Mouse (Mus musculus) hindbrain, embryonic 10.5 days (tissue): ENCODE data around the gene Fgfr4. TPM values are rescaled to one million over a fixed set of nuclear protein-coding genes. Genes with fewer than 3 reads are reported as not detected.

Experiments used
- DNase-seq: peaks from one replicate; pipeline ENCODE4 v3.0.0-alpha.2; 2017; ENCODE audit warnings: low spot score
- H3K27ac ChIP-seq: fragments of 300-500 bp; sonication (generic); 2 replicates; pipeline ENCODE4 v1.5.1; 2016; ENCODE audit warnings: mild to moderate bottlenecking, moderate library complexity
- H3K27me3 ChIP-seq: fragments of 300-500 bp; sonication (generic); 2 replicates; pipeline ENCODE4 v1.6.1; 2016; ENCODE audit warnings: mild to moderate bottlenecking; ENCODE audit not compliant: poor library complexity, insufficient read depth, severe bottlenecking
- H3K36me3 ChIP-seq: fragments of 300-500 bp; sonication (generic); 2 replicates; pipeline ENCODE4 v1.6.1; 2016; ENCODE audit warnings: mild to moderate bottlenecking, moderate library complexity
- H3K4me1 ChIP-seq: fragments of 300-500 bp; sonication (generic); replicated peaks from 2 replicates; pipeline ENCODE4 v1.6.1; 2016; ENCODE audit warnings: mild to moderate bottlenecking
- H3K4me3 ChIP-seq: fragments of 300-500 bp; sonication (generic); 2 replicates; pipeline ENCODE4 v1.5.1; 2016; ENCODE audit warnings: mild to moderate bottlenecking, moderate library complexity
- H3K9me3 ChIP-seq: fragments of 300-500 bp; sonication (generic); 2 replicates; pipeline ENCODE4 v1.6.1; 2016; ENCODE audit warnings: mild to moderate bottlenecking, moderate library complexity
- WGBS: fragments of 180-500 bp; shearing (Covaris S2); methylation state at CpG from one replicate; pipeline ENCODE4 v1.1.7; 2016; 5-methylcytosine and 5-hydroxymethylcytosine counted together
- polyA plus RNA-seq: library from polyadenylated mRNA; unstranded; fragments of >200 nt; fragmentation: Nextera tagmentation; extraction: Ambion mirVana; gene quantifications from 2 replicates; pipeline ENCODE4 v1.2.1, GENCODE M21; 2016

Gene Fgfr4
- polyA plus RNA-seq, 1 experiment from 2014 or later: 1.3 TPM

- Histone ChIP-seq H3K36me3 (no peaks in the 10 kb centered on the region), H3K4me3 (no peak overlapping the region), H3K9me3 (no peaks in the 10 kb centered on the region), H3K27ac (no peak overlapping the region), H3K27me3 (no peaks in the 10 kb centered on the region), H3K4me1 (peaks cover 16% of the 10 kb centered on the region)
- WGBS: 93% methylated on average over 6 of the region's 6 CpGs
- DNase-seq: no peak
Measured at GRCm38 (mm10) chr13:55205448-55206205, 53.2 kb downstream of the Fgfr4 start.

DNA sequence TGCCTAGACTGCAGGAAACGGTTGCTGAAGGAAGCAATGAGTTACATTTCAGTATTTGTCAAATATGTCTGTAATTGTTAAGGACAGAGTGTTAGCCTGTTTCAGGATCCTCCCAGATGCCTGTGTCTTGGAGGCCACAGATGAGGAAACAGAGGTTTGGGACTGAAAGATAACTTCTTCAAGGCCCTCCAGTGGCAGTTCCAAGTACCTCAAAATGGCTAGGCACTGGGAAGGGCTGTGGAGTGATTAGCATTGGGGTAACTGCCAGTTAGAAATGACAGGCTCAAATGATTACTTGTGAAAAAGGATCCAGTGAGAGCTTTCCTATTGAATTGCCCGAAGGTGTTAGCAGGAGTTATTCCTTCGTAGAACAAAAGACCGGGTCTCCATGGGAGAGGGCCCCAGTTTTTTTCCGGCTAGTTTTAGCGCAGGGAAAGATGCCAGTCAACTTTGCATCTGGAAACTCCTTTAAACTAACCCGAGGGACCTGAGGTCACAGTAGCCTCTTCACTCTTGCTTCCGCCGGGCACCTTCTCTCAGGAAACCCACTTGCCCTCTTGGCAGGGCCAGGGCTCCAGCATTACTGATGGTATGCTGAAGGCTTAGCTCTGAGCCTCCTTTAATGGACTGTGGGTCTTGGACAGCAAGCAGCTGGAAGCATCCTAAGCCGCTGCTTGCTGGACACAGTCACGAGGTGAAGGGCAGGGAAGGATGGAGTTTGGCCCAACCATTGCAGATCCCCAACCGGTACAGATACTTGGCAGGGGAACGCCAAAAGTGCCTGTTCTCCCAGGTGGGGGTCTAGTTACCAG is 56.6 kb downstream of the Fgfr4 start:
- Histone ChIP-seq H3K4me1 (peaks cover 37% of the 10 kb centered on the region), H3K27ac (peak overlapping the region; percentile 100), H3K36me3 (peaks cover 10% of the 10 kb centered on the region), H3K4me3 (peak overlapping the region; percentile 89; the same call in 1 of the 2 replicates), H3K27me3 (no peaks in the 10 kb centered on the region), H3K9me3 (no peaks in the 10 kb centered on the region)
- peak; percentile 12 for DNase-seq
- 63% methylated on average over 13 of the region's 13 CpGs for WGBS

- H3K9me3 ChIP-seq: no peaks in the 10 kb centered on the region
- H3K27me3 ChIP-seq: no peaks in the 10 kb centered on the region
- H3K27ac ChIP-seq: peak within 1 kb of the TSS; percentile 100
- WGBS: 15% methylated on average over 31 of the region's 31 CpGs
- DNase-seq: no peak
- H3K4me1 ChIP-seq: peaks cover 43% of the 10 kb centered on the region
- H3K4me3 ChIP-seq: peak within 1 kb of the TSS; percentile 89
- H3K36me3 ChIP-seq: peaks cover 17% of the 10 kb centered on the region
Measured at GRCm38 (mm10) chr13:55209649-55210192, 57.3 kb downstream of the Fgfr4 start, which contains the start of gene Nsd1. Nsd1 (plus strand) TSS chr13:55209782.

GRCm38 (mm10) chr13:55210193-55210970 is 57.9 kb downstream of the Fgfr4 start:
- under 1% methylated on average over 77 of the region's 77 CpGs for WGBS
- peaks cover 48% of the 10 kb centered on the region for H3K4me1 ChIP-seq
- no peaks in the 10 kb centered on the region for H3K27me3 ChIP-seq
- H3K4me3 ChIP-seq: peak overlapping the region; percentile 89
- peaks cover 23% of the 10 kb centered on the region for H3K36me3 ChIP-seq
- peak; percentile 84 for DNase-seq
- H3K9me3 ChIP-seq: no peaks in the 10 kb centered on the region
- peak overlapping the region; percentile 100 for H3K27ac ChIP-seq

GRCm38 (mm10) chr13:55210971-55211220 is 58.5 kb downstream of the Fgfr4 start:
- no peak for DNase-seq
- no peaks in the 10 kb centered on the region for H3K27me3 ChIP-seq
- under 1% methylated on average over 17 of the region's 17 CpGs for WGBS
- peaks cover 52% of the 10 kb centered on the region for H3K4me1 ChIP-seq
- H3K36me3 ChIP-seq: peaks cover 28% of the 10 kb centered on the region
- H3K4me3 ChIP-seq: peak overlapping the region; percentile 89
- H3K27ac ChIP-seq: peak overlapping the region; percentile 100
- no peaks in the 10 kb centered on the region for H3K9me3 ChIP-seq

- peaks cover 58% of the 10 kb centered on the region for H3K4me1 ChIP-seq
- H3K27ac ChIP-seq: peak overlapping the region; percentile 100
- WGBS: under 1% methylated on average over 75 of the region's 93 CpGs
- no peaks in the 10 kb centered on the region for H3K9me3 ChIP-seq
- no peaks in the 10 kb centered on the region for H3K27me3 ChIP-seq
- peaks cover 34% of the 10 kb centered on the region for H3K36me3 ChIP-seq
- peak overlapping the region; percentile 89 for H3K4me3 ChIP-seq
- peak; percentile 92 for DNase-seq
Measured at GRCm38 (mm10) chr13:55211221-55212010, 59.0 kb downstream of the Fgfr4 start.

GRCm38 (mm10) chr13:55212011-55212360 is 59.5 kb downstream of the Fgfr4 start:
- Histone ChIP-seq H3K4me1 (peaks cover 59% of the 10 kb centered on the region), H3K27ac (peak overlapping the region; percentile 100), H3K9me3 (no peaks in the 10 kb centered on the region), H3K36me3 (peaks cover 39% of the 10 kb centered on the region), H3K27me3 (no peaks in the 10 kb centered on the region), H3K4me3 (peak overlapping the region; percentile 89)
- under 1% methylated on average over 15 of the region's 32 CpGs for WGBS
- DNase-seq: no peak

DNA sequence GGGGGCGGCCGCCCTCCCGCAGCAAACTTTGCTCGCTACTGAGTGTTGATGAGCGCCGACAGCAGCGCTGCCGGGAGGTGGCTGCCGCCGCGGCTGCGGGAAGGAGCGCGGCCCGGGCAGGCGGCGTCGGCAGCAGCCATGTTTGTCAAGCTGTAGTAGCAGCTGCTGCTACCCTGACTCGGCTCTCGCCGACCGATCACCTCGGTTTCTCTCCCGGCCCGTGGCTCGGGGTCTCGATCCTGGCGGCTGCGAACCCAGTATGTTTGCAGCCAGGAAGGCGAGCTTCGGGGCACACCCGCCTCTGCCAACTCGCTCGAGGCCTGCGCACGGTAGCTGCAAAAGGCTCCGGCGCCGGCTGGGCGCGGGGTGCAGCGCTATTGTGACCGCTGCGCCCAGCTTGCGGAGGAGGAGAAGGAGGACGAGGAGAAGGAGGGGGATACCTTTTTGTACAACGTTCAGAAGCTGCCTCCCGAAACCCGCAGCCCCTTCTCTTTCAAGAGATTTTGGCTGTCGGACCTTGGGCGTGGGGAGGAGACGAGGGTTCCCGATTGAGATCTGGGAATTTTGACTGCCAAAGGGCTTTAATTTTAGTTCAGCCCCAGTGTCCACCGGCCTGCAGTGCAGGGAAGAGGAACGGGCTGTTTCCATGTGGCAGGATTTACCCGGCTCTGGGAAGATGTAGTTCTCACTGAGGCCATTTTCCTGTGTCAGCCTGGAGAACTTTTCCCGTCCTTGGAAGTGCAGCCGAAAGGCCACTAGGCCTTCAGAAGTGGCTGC is 60.1 kb downstream of the Fgfr4 start:
- Histone ChIP-seq H3K9me3 (no peaks in the 10 kb centered on the region), H3K36me3 (peaks cover 45% of the 10 kb centered on the region), H3K4me1 (peaks cover 63% of the 10 kb centered on the region), H3K27ac (peak overlapping the region; percentile 100), H3K4me3 (peak overlapping the region; percentile 89), H3K27me3 (no peaks in the 10 kb centered on the region)
- DNase-seq: peak; percentile 79
- under 1% methylated on average over 58 of the region's 58 CpGs for WGBS

- peaks cover 52% of the 10 kb centered on the region for H3K36me3 ChIP-seq
- H3K4me1 ChIP-seq: peaks cover 70% of the 10 kb centered on the region
- peak overlapping the region; percentile 89 for H3K4me3 ChIP-seq
- 70% methylated on average over 10 of the region's 10 CpGs for WGBS
- no peaks in the 10 kb centered on the region for H3K27me3 ChIP-seq
- no peak for DNase-seq
- peak overlapping the region; percentile 100 for H3K27ac ChIP-seq
- H3K9me3 ChIP-seq: no peaks in the 10 kb centered on the region
Measured at GRCm38 (mm10) chr13:55213138-55213806, 60.8 kb downstream of the Fgfr4 start.
